Mouse (Mus musculus) stomach, embryonic 14.5 days (tissue): Measurements from ENCODE around the gene Lypd5. TPM values are rescaled to one million over a fixed set of nuclear protein-coding genes. Genes with fewer than 3 reads are reported as not detected.
A peak's percentile ranks its signal among the peaks of the same experiment; 100 is the strongest.

Experiments
- ATAC-seq: fragments of 200-750 bp; cut with Nextera tagmentation; 2 replicates; pipeline ENCODE4 v1.8.0; 2017; ENCODE audit warnings: low read depth, moderate TSS enrichment; ENCODE audit not compliant: insufficient number of reproducible peaks, insufficient read depth, low FRiP score
- H3K27ac ChIP-seq: fragments of 300-500 bp; sonication (generic); 2 replicates; pipeline ENCODE4 v1.5.1; 2014; ENCODE audit warnings: mild to moderate bottlenecking, low read length, moderate library complexity, mixed read lengths
- H3K27me3 ChIP-seq: fragments of 300-500 bp; sonication (generic); 2 replicates; pipeline ENCODE4 v1.6.1; 2014; ENCODE audit warnings: low read length, control low read depth, mixed read lengths; ENCODE audit not compliant: control insufficient read depth, insufficient read depth
- H3K36me3 ChIP-seq: fragments of 300-500 bp; sonication (generic); 2 replicates; pipeline ENCODE4 v1.6.1; 2014; ENCODE audit warnings: mild to moderate bottlenecking, control low read depth, low read length, moderate library complexity, mixed read lengths; ENCODE audit not compliant: control insufficient read depth, insufficient read depth
- H3K4me1 ChIP-seq: fragments of 300-500 bp; sonication (generic); 2 replicates; pipeline ENCODE4 v1.6.1; 2014; ENCODE audit warnings: low read length, control low read depth, mixed read lengths; ENCODE audit not compliant: control insufficient read depth, insufficient read depth
- H3K4me2 ChIP-seq: fragments of 300-500 bp; sonication (generic); replicated peaks from 2 replicates; pipeline ENCODE4 v1.6.1; 2014; ENCODE audit warnings: low read depth, low read length, control low read depth
- H3K4me3 ChIP-seq: fragments of 300-500 bp; sonication (generic); 2 replicates; pipeline ENCODE4 v1.5.1; 2014; ENCODE audit warnings: low read depth, low read length, control low read depth
- H3K9ac ChIP-seq: fragments of 300-500 bp; sonication (generic); replicated peaks from 2 replicates; pipeline ENCODE4 v1.6.1; 2014; ENCODE audit warnings: low read depth, mild to moderate bottlenecking, control low read depth, low read length, moderate library complexity, mixed read lengths
- H3K9me3 ChIP-seq: fragments of 300-500 bp; sonication (generic); 2 replicates; pipeline ENCODE4 v1.6.1; 2016; ENCODE audit warnings: low read depth, low read length, control low read depth; ENCODE audit not compliant: control insufficient read depth
- WGBS: fragments of 180-500 bp; shearing (Covaris S2); extraction: QIAGEN DNeasy Blood & Tissue Kit; methylation state at CpG from one replicate; pipeline ENCODE4 v1.1.7; 2014; 5-methylcytosine and 5-hydroxymethylcytosine counted together
- polyA plus RNA-seq: library from polyadenylated mRNA; unstranded; fragments of >200 nt; fragmentation: Nextera tagmentation; extraction: Ambion mirVana; gene quantifications from 2 replicates; pipeline ENCODE4 v1.2.1, GENCODE M21; 2014

Lypd5 gene
- polyA plus RNA-seq, 1 experiment from 2014 or later, result not detected

DNA sequence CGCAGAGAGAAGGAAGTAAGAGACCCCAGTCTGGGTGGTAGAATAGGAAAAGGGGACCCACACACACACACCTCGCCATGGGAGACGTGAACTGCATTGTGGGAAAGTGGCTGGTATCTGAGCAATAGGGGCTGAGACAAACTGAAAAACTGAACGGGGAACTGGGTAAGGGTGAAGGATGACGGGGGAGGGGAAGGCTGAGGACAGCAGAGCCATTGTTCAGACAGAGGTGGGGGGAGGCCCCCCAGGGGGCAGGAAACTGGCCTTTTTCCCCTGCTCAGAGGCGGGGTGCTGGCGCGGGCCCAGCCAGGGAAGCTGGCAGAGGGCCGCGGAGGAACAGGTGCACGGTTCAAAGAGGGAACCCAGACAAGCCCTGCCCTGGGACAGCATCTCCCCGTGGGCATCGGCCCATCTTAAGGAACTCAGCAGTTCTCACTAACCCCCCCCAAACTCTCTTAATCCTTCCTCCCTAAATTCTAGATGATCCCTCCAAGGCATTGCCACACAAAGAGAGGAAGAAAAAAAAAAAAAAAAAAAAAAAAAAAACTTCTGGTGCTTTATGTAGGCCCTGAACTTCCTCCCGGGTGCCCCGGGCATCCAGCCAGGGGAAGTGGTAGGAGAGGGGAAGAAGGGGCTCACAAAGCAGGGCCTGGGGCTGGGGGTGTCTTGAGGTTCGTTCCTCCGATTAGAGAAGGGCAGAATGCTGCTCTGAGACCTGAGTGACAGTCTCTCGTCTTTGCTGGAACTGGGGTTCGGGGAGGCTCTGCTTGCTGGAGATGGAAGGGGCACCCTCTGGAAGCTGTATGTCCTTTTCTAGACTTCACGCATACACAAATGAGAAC lies 24.8 kb downstream of the Lypd5 start:
- no peaks in the 10 kb centered on the region for H3K27me3 ChIP-seq
- no peaks in the 10 kb centered on the region for H3K9me3 ChIP-seq
- 37% methylated on average over 20 of the region's 20 CpGs for WGBS
- H3K36me3 ChIP-seq, result no peaks in the 10 kb centered on the region
- no peak overlapping the region for H3K9ac ChIP-seq
- H3K4me3 ChIP-seq, result no peak overlapping the region
- H3K4me1 ChIP-seq, result 0 out of 2 replicates have a peak, but pooled peaks cover 3% of the 10 kb centered on the region
- no peak overlapping the region; the same call in 1 of the 2 replicates for H3K27ac ChIP-seq
- H3K4me2 ChIP-seq, result no peak overlapping the region; the same call in 1 of the 2 replicates
- no peak for ATAC-seq

GRCm38 (mm10) chr7:24376456-24376855 lies 27.5 kb downstream of the Lypd5 start:
- no peak overlapping the region for H3K4me2 ChIP-seq
- H3K27ac ChIP-seq, result no peak overlapping the region
- H3K4me3 ChIP-seq, result no peak overlapping the region
- ATAC-seq, result no peak
- no peak overlapping the region for H3K9ac ChIP-seq
- H3K27me3 ChIP-seq, result no peaks in the 10 kb centered on the region
- 84% methylated on average over 8 of the region's 8 CpGs for WGBS
- no peaks in the 10 kb centered on the region for H3K9me3 ChIP-seq
- H3K36me3 ChIP-seq, result no peaks in the 10 kb centered on the region
- peaks cover 11% of the 10 kb centered on the region; the same call in 1 of the 2 replicates for H3K4me1 ChIP-seq

DNA sequence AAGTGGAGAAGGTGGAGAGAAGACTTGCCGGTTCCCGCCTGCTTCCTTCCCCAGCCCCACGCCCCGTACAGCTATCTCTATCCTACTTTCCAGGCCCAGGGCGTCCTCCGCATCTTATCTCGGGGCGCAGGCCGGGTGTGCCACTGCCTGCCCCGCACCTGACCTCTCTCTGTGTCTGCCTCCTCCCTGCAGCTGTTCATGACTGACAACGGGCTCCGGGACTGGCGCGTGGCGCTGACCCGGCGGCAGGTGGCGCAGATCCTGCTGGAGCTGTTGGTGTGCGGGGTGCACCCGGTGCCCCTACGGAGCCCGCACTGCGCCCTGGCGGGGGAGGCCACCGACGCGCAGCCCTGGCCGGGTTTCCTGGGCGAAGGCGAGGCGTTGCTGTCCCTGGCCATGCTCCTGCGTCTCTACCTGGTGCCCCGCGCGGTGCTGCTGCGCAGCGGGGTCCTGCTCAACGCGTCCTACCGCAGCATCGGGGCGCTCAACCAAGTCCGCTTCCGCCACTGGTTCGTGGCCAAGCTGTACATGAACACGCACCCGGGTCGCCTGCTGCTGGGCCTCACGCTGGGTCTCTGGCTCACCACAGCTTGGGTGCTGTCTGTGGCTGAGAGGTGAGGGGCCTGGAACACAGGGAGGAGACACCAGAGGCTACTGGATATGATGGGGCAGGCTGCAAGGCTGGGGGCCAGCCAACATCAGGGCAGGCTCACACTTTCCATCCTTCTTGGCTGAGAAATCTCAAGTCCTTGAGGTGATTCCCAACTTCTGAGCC lies 28.3 kb downstream of the Lypd5 start:
- Histone ChIP-seq H3K27ac (peak overlapping the region; percentile 33; the same call in 1 of the 2 replicates), H3K4me1 (peaks cover 11% of the 10 kb centered on the region; the same call in 1 of the 2 replicates)

DNA sequence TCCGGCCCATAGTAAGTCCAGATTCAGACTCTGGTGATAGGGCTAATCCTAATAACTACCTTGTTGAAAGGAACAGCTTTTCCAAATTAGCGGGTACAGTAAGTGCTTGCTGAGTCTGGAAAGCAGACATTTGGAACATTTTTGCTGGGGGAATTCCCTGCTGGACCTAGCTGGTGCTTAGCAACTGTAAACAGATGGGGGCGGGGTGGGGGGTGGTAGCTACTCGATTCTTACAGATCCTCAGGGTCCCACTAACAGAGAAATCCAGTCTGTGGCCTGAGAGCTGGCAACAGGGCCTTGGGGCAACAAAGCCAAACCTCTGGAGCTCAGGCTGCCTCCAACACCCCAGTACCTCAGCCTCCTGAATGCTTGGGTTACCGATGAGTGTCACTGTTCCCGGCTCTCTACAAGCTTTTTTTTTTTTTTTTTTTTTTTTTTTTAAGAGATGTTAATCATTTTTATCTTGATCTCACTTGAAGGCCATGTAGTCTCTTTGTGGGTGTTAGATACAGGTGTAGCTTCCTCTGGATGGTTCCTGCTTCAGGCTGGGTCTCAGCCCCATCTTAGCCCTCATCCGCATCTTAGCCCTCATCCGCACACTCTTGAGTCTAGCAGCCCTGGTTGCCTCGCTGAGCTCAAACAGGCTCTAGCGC lies 29.2 kb downstream of the Lypd5 start:
- Histone ChIP-seq H3K4me2 (no peak overlapping the region), H3K9ac (no peak overlapping the region), H3K27ac (no peak overlapping the region), H3K4me1 (peaks cover 11% of the 10 kb centered on the region; the same call in 1 of the 2 replicates), H3K36me3 (no peaks in the 10 kb centered on the region), H3K9me3 (no peaks in the 10 kb centered on the region), H3K4me3 (no peak overlapping the region), H3K27me3 (no peaks in the 10 kb centered on the region)
- WGBS, result 63% methylated on average over 10 of the region's 10 CpGs
- ATAC-seq, result no peak

More for the DNA sequence above, 28.3 kb downstream of the Lypd5 start:
- H3K9me3 ChIP-seq, result no peaks in the 10 kb centered on the region
- ATAC-seq, result peak; percentile 88
- H3K4me2 ChIP-seq, result peak overlapping the region; percentile 57
- H3K36me3 ChIP-seq, result no peaks in the 10 kb centered on the region
- H3K9ac ChIP-seq, result no peak overlapping the region
- H3K27me3 ChIP-seq, result no peaks in the 10 kb centered on the region
- WGBS, result 7% methylated on average over 49 of the region's 49 CpGs
- peak overlapping the region; percentile 18; the same call in 1 of the 2 replicates for H3K4me3 ChIP-seq

GRCm38 (mm10) chr7:24379934-24380333 lies 30.9 kb downstream of the Lypd5 start:
- H3K27ac ChIP-seq, result no peak overlapping the region

DNA sequence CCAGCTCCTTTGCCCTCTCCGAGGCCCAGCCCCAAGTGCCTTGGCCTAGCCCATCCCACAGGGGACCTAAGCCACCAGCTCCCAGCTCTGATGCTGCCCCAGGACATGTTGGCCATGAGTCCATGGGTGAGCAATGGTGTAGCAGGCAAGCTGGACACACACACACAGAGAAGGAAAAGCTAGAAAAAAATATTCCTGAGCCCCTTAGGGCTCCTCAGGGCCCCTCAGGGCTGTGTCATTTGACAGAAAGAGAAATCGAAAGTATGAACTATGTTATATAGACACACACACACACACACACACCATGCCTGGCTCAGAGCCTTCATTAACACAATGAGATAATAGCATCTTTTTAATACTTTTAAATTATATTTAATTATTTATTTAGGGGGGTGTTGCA lies 31.4 kb downstream of the Lypd5 start:
- 58% methylated on average over 2 of the region's 2 CpGs for WGBS
- H3K4me2 ChIP-seq, result no peak overlapping the region
- no peaks in the 10 kb centered on the region for H3K9me3 ChIP-seq
- H3K27me3 ChIP-seq, result no peaks in the 10 kb centered on the region
- H3K36me3 ChIP-seq, result no peaks in the 10 kb centered on the region
- H3K4me1 ChIP-seq, result peaks cover 8% of the 10 kb centered on the region; the same call in 1 of the 2 replicates
- ATAC-seq, result no peak
- H3K27ac ChIP-seq, result no peak overlapping the region
- no peak overlapping the region for H3K4me3 ChIP-seq
- H3K9ac ChIP-seq, result no peak overlapping the region

More at GRCm38 (mm10) chr7:24379934-24380333, 30.9 kb downstream of the Lypd5 start:
- ATAC-seq, result no peak
- WGBS, result 35% methylated on average over 7 of the region's 7 CpGs
- Histone ChIP-seq H3K9ac (no peak overlapping the region), H3K27me3 (no peaks in the 10 kb centered on the region), H3K4me1 (peaks cover 8% of the 10 kb centered on the region; the same call in 1 of the 2 replicates), H3K9me3 (no peaks in the 10 kb centered on the region), H3K4me2 (no peak overlapping the region), H3K36me3 (no peaks in the 10 kb centered on the region), H3K4me3 (no peak overlapping the region)

DNA sequence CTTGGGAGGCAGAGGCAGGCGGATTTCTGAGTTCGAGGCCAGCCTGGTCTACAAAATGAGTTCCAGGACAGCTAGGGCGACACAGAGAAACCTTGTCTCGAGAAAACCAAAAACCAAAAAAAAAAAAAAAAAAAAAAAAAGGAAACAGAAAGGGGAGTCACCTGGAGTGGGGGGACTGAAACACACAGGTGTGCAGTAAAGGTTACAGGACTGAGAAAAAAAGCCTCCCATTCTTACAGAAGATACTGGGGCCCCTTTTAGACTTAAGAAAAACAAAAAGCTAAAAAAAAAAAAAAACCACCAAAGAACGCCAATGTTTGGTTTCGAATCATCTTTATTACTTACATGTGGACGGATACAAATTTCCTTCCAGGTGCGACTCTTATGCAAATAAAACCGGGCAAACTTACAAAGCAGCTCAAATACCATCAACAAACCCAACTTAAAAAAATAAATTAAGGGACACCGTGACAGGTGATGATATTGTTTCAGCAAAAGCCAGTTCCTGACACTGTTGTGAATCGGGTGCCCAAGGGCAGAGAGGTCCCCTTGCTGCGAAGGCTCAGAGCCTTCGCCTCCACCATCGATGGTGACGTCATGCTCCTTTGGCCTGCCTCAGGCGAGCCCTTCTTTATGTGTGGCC lies 33.9 kb downstream of the Lypd5 start:
- no peaks in the 10 kb centered on the region for H3K27me3 ChIP-seq
- ATAC-seq, result no peak
- 69% methylated on average over 16 of the region's 16 CpGs for WGBS
- H3K9ac ChIP-seq, result no peak overlapping the region
- no peaks in the 10 kb centered on the region for H3K9me3 ChIP-seq
- no peak overlapping the region for H3K4me3 ChIP-seq
- H3K4me1 ChIP-seq, result peaks cover 8% of the 10 kb centered on the region; the same call in 1 of the 2 replicates
- H3K4me2 ChIP-seq, result no peak overlapping the region
- no peaks in the 10 kb centered on the region for H3K36me3 ChIP-seq
- no peak overlapping the region for H3K27ac ChIP-seq
